Mouse (Mus musculus) pancreas, adult 10 weeks (tissue): Measurements from ENCODE around the gene Ccdc97. TPM values are rescaled to one million over a fixed set of nuclear protein-coding genes. Genes with fewer than 3 reads are reported as not detected.

Experiments
- polyA plus RNA-seq: library from polyadenylated mRNA; stranded (reverse); fragments of 350-450 nt; fragmentation: Illumina TruSeq; extraction: RNeasy Lipid Tissue Mini Kit (QIAGEN cat#74804); gene quantifications from one replicate; pipeline ENCODE4 v1.2.3, GENCODE M21; 2015; ENCODE audit warnings: low read depth, low replicate concordance; ENCODE audit not compliant: insufficient read depth

Gene Ccdc97
- 13.9 TPM for polyA plus RNA-seq

GRCm38 (mm10) chr7:25718788-25719417, at the start of gene Ccdc97:
Gene Ccdc97, minus strand, starts transcription at chr7:25719088.

GRCm38 (mm10) chr7:25754738-25755467, 36.0 kb upstream of the Ccdc97 start, which contains the start of gene Hnrnpul1:
Gene Hnrnpul1, minus strand, starts transcription at chr7:25754757.

GRCm38 (mm10) chr7:25686680-25687531, 32.0 kb downstream of the Ccdc97 start, which contains the start of gene Tgfb1:
Gene Tgfb1, plus strand, starts transcription at chr7:25687002.

GRCm38 (mm10) chr7:25680514-25681258, 38.2 kb downstream of the Ccdc97 start, which contains the start of gene B9d2:
Gene B9d2, plus strand, starts transcription at chr7:25680780.

GRCm38 (mm10) chr7:25674719-25675300, 44.1 kb downstream of the Ccdc97 start, which contains the start of gene Tmem91:
Gene Tmem91, minus strand, starts transcription at chr7:25675166.

Other genes with a start within 250 kb of the Ccdc97 start
- gene Ceacam1, start 241.5 kb downstream of the Ccdc97 start, polyA plus RNA-seq: 10.8 TPM
- gene Ceacam2, start 179.2 kb downstream of the Ccdc97 start, polyA plus RNA-seq: not detected
- gene Erich4, start 103.2 kb downstream of the Ccdc97 start, polyA plus RNA-seq: not detected
- gene Dmac2, start 99.7 kb downstream of the Ccdc97 start, polyA plus RNA-seq: 14.6 TPM
- gene B3gnt8, start 92.4 kb downstream of the Ccdc97 start, polyA plus RNA-seq: 1.2 TPM
- 34.9 TPM for gene Bckdha, start 60.1 kb downstream of the Ccdc97 start, polyA plus RNA-seq
- gene Exosc5, start 59.9 kb downstream of the Ccdc97 start, polyA plus RNA-seq: 14.8 TPM
- not detected for gene Tmem91, start 43.9 kb downstream of the Ccdc97 start, polyA plus RNA-seq
- 5.2 TPM for gene B9d2, start 38.3 kb downstream of the Ccdc97 start, polyA plus RNA-seq
- 9.3 TPM for gene Tgfb1, start 32.1 kb downstream of the Ccdc97 start, polyA plus RNA-seq
- gene Hnrnpul1, start 35.7 kb upstream of the Ccdc97 start, polyA plus RNA-seq: 15.3 TPM
- 25.0 TPM for gene Axl, start 69.6 kb upstream of the Ccdc97 start, polyA plus RNA-seq
- 7.6 TPM for gene Cyp2s1, start 97.8 kb upstream of the Ccdc97 start, polyA plus RNA-seq
- not detected for gene Cyp2b10, start 178.5 kb upstream of the Ccdc97 start, polyA plus RNA-seq